Mouse (Mus musculus) testis, postnatal 14 days (tissue): ENCODE data around the gene Kdf1.

Source experiments
- DNase-seq: peaks from one replicate; pipeline ENCODE4 v3.0.0; 2021; ENCODE audit warnings: low spot score

Gene Kdf1

GRCm38 (mm10) chr4:133553448-133554330 is 34.9 kb downstream of the Kdf1 start:
- DNase-seq = no peak

GRCm38 (mm10) chr4:133557041-133557717 is 38.4 kb downstream of the Kdf1 start:
- DNase-seq = no peak

- no peak for DNase-seq
Observed at GRCm38 (mm10) chr4:133559846-133560245, 41.1 kb downstream of the Kdf1 start.

- DNase-seq = no peak
Observed at GRCm38 (mm10) chr4:133561622-133562021, 42.9 kb downstream of the Kdf1 start.

GRCm38 (mm10) chr4:133563123-133563571 is 44.4 kb downstream of the Kdf1 start:
- DNase-seq = peak; percentile 86

GRCm38 (mm10) chr4:133567251-133567650 is 48.5 kb downstream of the Kdf1 start:
- DNase-seq = no peak

GRCm38 (mm10) chr4:133569291-133570065 is 50.7 kb downstream of the Kdf1 start:
- no peak for DNase-seq

GRCm38 (mm10) chr4:133570066-133570466 is 51.3 kb downstream of the Kdf1 start:
- no peak for DNase-seq

GRCm38 (mm10) chr4:133574070-133574842 is 55.5 kb downstream of the Kdf1 start, which contains the start of gene Gpatch3:
TSS of gene Gpatch3 (plus strand) at chr4:133574745.
- DNase-seq = peak; percentile 92

- DNase-seq = no peak
Observed at GRCm38 (mm10) chr4:133574843-133575202, 56.1 kb downstream of the Kdf1 start.

- no peak for DNase-seq
Observed at GRCm38 (mm10) chr4:133577983-133578382, 59.2 kb downstream of the Kdf1 start.
